In genomic region chr11:58671825-58672224, GRCm38 (mm10) we compare ENCODE assay signal across 1 mouse cellular context.
A peak's percentile ranks its signal among the peaks of the same experiment; 100 is the strongest.
TF ChIP-seq lines count a peak whose summit lies in the region.

No protein-coding gene starts in this region.

TF ChIP-seq in ES-E14, 5 proteins besides CTCF, POLR2A, EP300 and RAD21:
- TF ChIP-seq ZC3H11A (IDR thresholded peaks at IDR 0.05; ENCODE audit: borderline replicate concordance, low read depth, low read length) (peak; percentile 14; the same call in 1 of the 2 replicates), MAFK (IDR thresholded peaks at IDR 0.05; ENCODE audit: insufficient read depth, low read depth, low read length) (no peak)
